Mouse (Mus musculus): Measurements from ENCODE around the gene Def8.

Gene Def8

GRCm38 (mm10) chr8:123423441-123423840 is at the start of gene Def8:
TSS of gene Def8 (plus strand) at chr8:123423527.
- no peak for DNase-seq

- DNase-seq = peak; percentile 88 to 95
These were observed 49.1 kb upstream of the Def8 start for GRCm38 (mm10) chr8:123374239-123374578.

- DNase-seq = no peak
These were observed 47.6 kb upstream of the Def8 start for GRCm38 (mm10) chr8:123375701-123376100.

- DNase-seq = no peak
These were observed 47.2 kb upstream of the Def8 start for GRCm38 (mm10) chr8:123376106-123376505.

- DNase-seq = no peak
These were observed 41.6 kb upstream of the Def8 start for GRCm38 (mm10) chr8:123381711-123382110.

- no peak for DNase-seq
These were observed 40.8 kb upstream of the Def8 start for GRCm38 (mm10) chr8:123382516-123382915.

- no peak for DNase-seq
These were observed 38.3 kb upstream of the Def8 start for GRCm38 (mm10) chr8:123384883-123385540.

- DNase-seq = no peak
These were observed 36.3 kb upstream of the Def8 start for GRCm38 (mm10) chr8:123387041-123387440.

GRCm38 (mm10) chr8:123387801-123388200 is 35.5 kb upstream of the Def8 start:
- no peak for DNase-seq

DNA sequence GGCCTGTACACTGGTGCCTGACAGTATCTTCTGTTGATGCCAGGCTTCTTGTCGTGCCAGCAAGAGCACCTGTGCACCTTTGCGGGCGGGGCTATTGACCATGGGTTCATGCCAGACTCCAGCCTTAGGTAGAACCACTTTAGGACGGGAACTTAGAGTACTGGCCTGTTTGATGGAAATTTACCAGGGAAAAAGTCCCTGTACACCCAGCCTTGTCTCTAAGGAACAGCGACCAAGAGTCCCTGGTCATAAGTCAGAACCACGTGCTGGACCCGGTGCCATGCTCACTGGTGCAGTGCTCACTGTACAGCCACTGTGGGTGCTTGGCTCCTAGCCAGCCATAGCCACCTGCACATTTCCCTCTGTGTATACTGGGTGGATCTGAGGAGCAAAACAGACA is 34.3 kb upstream of the Def8 start:
- no peak for DNase-seq

- DNase-seq = no peak
These were observed 25.0 kb upstream of the Def8 start for GRCm38 (mm10) chr8:123398308-123398707.

- no peak for DNase-seq
These were observed 21.4 kb upstream of the Def8 start for GRCm38 (mm10) chr8:123401936-123402335.

- no peak for DNase-seq
These were observed 20.5 kb upstream of the Def8 start for GRCm38 (mm10) chr8:123402730-123403326.

GRCm38 (mm10) chr8:123404521-123404920 is 18.8 kb upstream of the Def8 start:
- DNase-seq = no peak

- peak; percentile 21 to 66 for DNase-seq
These were observed 16.5 kb upstream of the Def8 start, which contains the start of gene Mc1r for GRCm38 (mm10) chr8:123406786-123407185. TSS of gene Mc1r (plus strand) at chr8:123407107.

GRCm38 (mm10) chr8:123407612-123408011 is 15.7 kb upstream of the Def8 start:
- no peak for DNase-seq

DNA sequence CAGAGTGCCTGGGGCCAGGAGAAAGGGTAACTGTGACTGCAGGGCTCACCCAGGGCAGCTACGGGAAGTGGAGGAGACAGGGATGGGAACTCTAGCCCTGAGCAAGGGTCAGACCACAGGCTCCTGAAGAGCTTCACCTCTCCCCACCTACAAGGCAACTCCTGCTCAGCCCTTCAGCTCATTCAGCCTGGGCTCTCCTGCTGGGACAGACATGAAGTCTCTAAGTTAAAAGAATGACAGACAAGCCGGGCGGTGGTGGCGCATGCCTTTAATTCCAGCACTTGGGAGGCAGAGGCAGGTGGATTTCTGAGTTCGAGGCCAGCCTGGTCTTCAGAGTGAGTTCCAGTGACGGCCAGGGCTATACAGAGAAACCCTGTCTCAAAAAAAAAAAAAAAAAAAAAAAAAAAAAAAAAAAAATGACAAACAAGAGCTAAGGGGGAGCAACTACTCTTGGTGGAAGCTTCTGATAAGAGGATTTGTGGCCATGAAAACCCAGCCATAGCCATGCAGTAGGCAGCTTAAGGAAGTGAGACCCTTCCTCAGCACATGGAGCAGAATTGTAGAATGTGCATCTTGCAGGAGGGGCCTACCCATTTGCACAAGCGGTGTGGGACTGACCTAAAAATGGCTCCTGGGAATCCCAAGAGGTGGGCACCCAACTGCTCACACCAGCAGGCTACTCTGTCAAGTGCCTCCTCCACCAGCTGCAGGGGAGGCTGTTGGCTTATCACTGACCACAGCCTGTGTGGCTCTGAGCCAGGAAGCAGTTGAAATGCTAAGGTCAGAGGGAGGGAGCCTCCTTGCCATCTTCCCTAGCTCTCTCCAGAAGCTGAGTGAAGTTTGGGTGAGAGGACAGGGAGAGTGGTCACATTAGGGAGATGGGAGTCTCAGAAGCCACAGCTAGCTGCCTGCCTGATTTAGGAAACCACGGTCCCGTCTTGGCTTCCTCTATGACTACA is 14.5 kb upstream of the Def8 start:
- no peak for DNase-seq

DNA sequence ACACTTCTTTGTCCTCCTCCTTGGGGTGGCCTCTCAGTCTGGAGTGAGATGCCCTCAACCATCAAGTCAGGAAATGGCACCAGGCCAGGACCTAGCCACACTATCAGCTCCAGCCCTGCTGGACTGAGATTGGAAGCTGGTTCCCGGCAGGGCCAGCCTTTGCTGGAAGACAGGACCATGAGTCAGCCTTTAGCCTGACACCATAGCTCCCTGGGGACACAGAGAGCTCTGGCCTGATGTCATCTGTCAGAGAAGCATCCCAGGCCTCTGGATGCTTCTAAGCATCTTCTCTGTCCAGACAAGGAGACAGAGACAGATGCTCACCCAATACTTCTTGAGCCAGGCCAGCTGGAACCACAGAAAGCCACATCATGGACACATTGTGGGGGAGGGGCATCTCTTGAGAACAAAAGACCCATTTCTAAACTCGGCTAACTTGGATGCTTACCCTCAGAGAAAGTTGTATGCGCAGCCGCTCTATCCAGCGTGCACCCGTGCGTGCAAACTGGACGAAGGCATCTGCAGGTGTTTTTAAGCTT is 13.2 kb upstream of the Def8 start:
- no peak for DNase-seq

GRCm38 (mm10) chr8:123410788-123411187 is 12.5 kb upstream of the Def8 start:
- DNase-seq = no peak

- peak in 1 of 2 experiments; percentile 28 for DNase-seq
These were observed 12.1 kb upstream of the Def8 start, which contains the start of gene Tubb3 for GRCm38 (mm10) chr8:123411246-123411645. TSS of gene Tubb3 (plus strand) at chr8:123411424.

DNA sequence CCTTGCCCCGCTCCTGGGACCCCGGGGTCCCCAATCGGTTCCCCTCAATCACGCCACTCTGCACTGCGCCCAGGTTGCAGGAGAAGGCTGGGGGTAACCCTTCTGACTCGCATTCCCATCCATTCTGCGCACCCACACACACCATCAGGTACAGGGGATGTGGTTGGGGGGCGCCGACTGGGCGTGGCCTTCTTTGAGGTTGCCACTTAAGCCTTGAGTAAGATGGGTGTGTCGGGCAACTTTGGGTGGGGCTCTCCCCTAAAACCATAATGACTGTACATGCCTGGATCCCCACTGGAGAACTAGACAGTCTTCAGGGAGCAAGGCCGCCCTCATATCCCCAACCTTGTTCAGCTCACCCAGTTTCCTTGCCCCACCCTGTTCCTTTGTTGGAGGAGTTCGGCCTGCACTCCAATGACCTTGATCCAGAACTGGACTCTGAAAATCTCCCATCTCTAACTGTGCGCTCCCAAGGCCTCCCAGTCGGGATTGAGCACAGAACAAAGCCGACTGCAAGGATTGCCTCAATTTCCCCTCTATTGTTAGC is 11.5 kb upstream of the Def8 start:
- no peak for DNase-seq

DNA sequence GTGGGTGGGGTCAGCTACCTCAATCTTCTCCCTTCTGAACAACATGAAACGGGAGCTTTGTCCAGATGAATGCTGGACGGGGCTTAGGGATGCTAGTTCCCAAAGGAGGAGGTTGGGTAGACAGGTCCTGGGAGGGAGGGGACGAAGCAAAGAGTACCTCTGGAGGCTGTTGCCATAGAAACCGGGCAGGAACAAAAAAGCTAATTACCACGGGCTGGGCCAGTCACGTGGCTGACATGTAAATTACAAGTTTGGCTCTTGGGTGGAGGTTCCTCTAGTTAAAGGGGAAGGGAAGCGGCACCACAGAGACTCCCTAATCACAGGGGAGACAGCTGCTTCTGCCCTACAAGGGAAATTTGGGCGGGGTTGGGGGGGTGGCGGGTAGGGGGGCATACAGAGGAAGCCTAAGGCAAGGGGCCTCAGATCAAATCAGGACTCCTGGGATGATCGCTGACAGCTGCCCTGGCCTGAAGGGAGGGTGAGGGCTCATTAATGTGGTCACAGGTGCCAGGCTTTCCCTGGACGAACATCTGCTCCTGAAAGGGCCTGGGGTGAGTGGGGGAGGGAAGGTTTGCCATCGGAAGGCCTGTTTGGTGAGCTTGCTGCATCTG is 10.7 kb upstream of the Def8 start:
- no peak for DNase-seq
